Mouse (Mus musculus): ENCODE measurements around the gene Ptpro.

Ptpro gene

GRCm38 (mm10) chr6:137294973-137295820, 43.1 kb downstream of the Ptpro start:
- no peak for DNase-seq

GRCm38 (mm10) chr6:137302561-137302960, 50.4 kb downstream of the Ptpro start:
- no peak for DNase-seq

GRCm38 (mm10) chr6:137303824-137304223, 51.7 kb downstream of the Ptpro start:
- no peak for DNase-seq

DNA sequence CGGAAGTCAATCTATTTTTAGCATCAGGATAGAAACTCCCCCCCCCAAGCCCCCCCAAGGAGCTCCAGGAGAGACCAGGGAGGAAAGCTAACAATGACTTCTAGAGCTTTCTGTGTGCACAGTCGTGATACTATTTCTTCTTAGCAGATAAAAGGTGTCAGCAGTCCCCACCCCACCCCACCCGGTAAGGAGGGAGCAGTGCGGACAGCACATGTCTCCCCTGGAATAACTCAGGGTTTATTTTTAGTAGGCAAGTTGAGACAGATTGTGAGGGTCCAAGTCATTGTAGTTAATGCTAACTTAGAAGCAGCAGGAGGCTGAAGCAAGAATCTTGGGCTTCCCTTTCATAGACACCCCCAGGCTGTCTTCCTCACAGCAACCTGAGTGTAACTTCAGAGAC, 63.1 kb downstream of the Ptpro start:
- DNase-seq = no peak

- no peak for DNase-seq
Observed at GRCm38 (mm10) chr6:137316358-137316757, 64.2 kb downstream of the Ptpro start.

DNA sequence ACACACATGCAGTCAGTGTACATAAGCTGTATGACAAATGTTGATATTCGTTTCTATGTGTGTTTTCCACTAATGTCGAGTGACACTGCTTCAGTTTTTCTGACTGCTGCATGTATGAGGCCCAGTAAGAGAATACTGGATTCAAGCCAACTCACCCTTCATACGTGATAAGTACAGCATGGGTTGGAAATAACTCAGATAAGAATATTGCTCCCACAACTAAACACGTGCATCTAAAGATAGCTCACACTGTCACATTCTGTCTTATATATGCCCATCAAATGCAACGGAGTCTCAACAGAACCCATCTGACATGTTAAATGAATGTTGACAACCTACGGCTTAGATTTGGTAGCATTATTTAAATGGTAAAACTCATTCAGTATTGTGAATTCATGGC, 65.4 kb downstream of the Ptpro start:
- no peak for DNase-seq

- no peak for DNase-seq
Observed at GRCm38 (mm10) chr6:137318242-137318861, 66.2 kb downstream of the Ptpro start.

DNA sequence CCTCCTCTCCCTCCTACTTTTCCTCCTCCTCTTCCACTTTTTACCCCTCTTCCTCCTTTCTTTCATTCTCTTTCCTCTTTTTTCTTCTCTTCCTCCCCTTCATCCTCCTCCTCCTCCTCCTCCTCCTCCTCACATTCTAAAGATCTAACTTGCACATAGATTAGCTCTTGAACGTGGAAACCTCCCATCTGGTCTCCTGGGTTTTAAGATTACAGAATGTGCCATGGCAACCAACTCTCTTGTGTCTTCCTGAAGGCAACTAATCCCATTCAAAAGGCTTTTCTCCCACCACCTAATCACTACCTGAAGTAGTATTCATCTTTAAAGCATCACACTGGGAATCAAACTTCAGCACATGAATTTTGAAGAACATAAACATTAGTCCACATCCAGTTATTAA, 67.5 kb downstream of the Ptpro start:
- no peak for DNase-seq

- no peak for DNase-seq
Observed at GRCm38 (mm10) chr6:137327718-137328117, 75.6 kb downstream of the Ptpro start.

GRCm38 (mm10) chr6:137328228-137328627, 76.1 kb downstream of the Ptpro start:
- DNase-seq = no peak

DNA sequence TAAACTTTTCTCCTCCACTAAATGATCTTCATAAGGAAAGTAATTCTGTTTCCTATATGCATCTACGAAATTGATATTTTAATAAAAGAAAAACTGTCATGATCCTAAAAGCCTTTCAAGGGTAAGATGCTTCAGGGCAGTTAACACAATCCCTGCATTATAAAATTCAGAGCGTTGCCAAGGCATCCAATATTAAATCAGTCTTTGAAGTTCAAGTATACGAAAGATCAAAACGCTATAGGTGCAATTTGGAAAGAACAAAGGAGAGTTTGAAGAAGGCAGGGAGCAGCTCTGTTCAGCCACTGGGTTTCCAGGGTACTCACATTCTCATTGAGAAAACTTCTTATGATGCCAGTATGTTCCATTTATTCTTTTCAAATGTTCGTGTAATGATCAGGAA, 78.7 kb downstream of the Ptpro start:
- DNase-seq = no peak

- no peak for DNase-seq
Observed at GRCm38 (mm10) chr6:137331826-137332225, 79.7 kb downstream of the Ptpro start.

- no peak for DNase-seq
Observed at GRCm38 (mm10) chr6:137339071-137339470, 87.0 kb downstream of the Ptpro start.

- DNase-seq = no peak
Observed at GRCm38 (mm10) chr6:137343688-137344441, 91.7 kb downstream of the Ptpro start.

DNA sequence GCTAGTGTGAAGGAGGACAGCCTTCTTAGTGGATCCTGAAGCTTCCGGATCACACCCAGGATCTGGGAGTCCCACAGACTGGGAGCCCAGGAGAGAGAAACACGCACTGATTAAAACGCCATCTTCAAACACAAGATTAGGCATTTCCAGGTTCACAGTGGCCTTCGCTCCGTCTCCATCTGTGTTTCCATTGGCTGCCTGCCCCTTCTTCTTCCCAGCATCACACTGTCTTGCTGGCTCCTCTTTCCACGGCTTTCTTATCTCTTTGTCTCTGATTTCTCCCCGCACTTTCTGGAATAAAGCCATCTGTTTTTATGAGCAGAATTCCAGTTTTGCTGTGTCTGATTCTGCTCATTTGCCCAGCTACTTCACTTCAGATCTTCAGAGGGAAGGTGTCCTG, 108.0 kb downstream of the Ptpro start:
- no peak for DNase-seq

DNA sequence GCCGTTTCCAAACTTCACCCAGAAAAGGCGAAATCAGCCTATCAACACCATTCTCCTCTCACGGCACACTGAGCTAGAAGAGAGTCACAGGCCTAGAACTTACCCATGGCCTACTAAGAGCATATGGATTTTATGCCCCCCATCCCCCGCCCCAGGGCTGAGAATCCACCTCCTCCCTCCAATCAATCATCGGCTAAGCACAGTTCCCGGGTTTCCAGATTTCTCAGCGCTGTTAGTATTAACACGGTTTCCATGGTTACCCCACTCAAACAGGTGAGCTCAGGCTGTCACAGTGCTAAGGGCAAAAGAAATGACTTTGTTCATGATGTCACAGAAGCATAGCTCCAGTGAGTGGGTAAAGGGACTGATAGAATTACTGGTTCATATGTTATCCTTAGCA, 110.1 kb downstream of the Ptpro start:
- DNase-seq = peak; percentile 7

GRCm38 (mm10) chr6:137364681-137365080, 112.6 kb downstream of the Ptpro start:
- peak; percentile 83 for DNase-seq

GRCm38 (mm10) chr6:137365637-137366036, 113.5 kb downstream of the Ptpro start:
- DNase-seq = no peak

DNA sequence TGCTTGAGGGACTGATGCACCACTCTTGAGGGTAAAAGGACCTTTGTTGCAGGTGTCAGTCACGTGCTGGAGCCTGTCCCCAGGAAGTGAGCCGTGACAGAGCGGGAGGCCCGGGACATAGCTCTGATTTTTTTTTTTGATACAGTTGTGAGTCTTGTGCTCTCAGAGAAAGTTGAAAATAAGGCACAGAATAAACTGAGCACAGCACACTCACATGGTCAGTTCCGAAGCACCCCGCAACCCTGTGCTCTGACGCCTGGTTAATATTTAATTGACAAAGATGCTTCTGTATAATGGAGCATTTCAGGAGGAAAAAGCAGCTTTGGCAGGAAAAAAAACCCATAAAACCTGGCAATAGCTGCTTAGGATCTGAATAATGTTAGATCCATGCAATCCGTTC, 118.6 kb downstream of the Ptpro start:
- DNase-seq = no peak

- DNase-seq = no peak
Observed at GRCm38 (mm10) chr6:137371455-137371854, 119.3 kb downstream of the Ptpro start.

DNA sequence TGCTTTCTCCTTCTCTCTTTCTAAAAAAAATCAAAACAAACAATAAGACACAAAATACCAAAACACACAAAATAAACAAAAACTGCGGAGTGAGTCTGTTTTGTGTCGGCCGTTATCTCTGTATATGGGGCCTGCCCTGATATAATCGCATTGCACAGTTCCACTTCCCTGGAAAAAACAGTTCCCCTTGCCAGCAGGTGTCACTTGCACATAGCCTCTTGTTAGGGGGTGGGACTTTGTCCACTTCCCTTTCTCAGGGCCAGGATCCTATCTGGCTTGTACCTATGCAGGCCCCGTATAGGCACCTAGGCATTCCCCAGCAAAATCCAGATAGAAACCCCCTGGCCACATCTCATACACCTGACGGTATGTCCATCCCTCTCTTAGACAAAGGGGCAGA, 121.8 kb downstream of the Ptpro start:
- no peak for DNase-seq

GRCm38 (mm10) chr6:137382546-137382945, 130.4 kb downstream of the Ptpro start:
- DNase-seq = no peak

- DNase-seq = no peak
Observed at GRCm38 (mm10) chr6:137386344-137386743, 134.2 kb downstream of the Ptpro start.

DNA sequence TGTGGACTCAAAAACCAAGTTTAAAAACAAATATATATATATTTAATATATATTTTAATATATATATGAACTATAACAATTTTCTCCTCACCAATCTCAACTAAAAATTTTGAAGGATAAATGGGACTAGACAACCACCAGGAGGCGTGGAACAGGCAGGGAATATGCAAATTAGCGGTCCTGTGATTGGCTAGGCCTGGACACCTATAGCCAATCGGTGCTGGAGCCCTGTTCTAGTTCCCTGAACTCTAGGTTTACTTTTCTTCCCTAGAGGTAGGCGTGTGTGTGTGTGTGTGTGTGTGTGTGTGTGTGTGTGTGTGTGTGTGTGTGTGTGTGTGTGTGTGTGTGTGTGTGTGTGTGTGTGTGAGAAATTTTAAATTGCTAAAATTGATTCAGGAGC, 134.8 kb downstream of the Ptpro start:
- DNase-seq = no peak
